Mouse (Mus musculus) lung, embryonic 14.5 days (tissue): ENCODE measurements around the gene Vip. TPM values are rescaled to one million over a fixed set of nuclear protein-coding genes. Genes with fewer than 3 reads are reported as not detected.

ENCODE experiments used
- ATAC-seq: fragments of 200-750 bp; cut with Nextera tagmentation; 2 replicates; pipeline ENCODE4 v1.8.0; 2017; ENCODE audit warnings: mild to moderate bottlenecking, moderate TSS enrichment, moderate library complexity; ENCODE audit not compliant: insufficient read depth
- DNase-seq: peaks from one replicate; pipeline ENCODE4 v3.0.0-alpha.2; 2015
- H3K27ac ChIP-seq: fragments of 300-500 bp; sonication (generic); 2 replicates; pipeline ENCODE4 v1.5.1; 2014; ENCODE audit warnings: low read depth, mild to moderate bottlenecking, moderate library complexity
- H3K27me3 ChIP-seq: fragments of 300-500 bp; sonication (generic); 2 replicates; pipeline ENCODE4 v1.6.1; 2014; ENCODE audit warnings: low read length, control low read depth; ENCODE audit not compliant: insufficient read depth
- H3K36me3 ChIP-seq: fragments of 300-500 bp; sonication (generic); 2 replicates; pipeline ENCODE4 v1.6.1; 2014; ENCODE audit warnings: control low read depth; ENCODE audit not compliant: insufficient read depth
- H3K4me1 ChIP-seq: fragments of 300-500 bp; sonication (generic); 2 replicates; pipeline ENCODE4 v1.6.1; 2014; ENCODE audit warnings: antibody characterized with exemption, control low read depth; ENCODE audit not compliant: insufficient read depth
- H3K4me2 ChIP-seq: fragments of 300-500 bp; sonication (generic); 2 replicates; pipeline ENCODE4 v1.6.1; 2014; ENCODE audit warnings: mild to moderate bottlenecking
- H3K4me3 ChIP-seq: fragments of 300-500 bp; sonication (generic); 2 replicates; pipeline ENCODE4 v1.5.1; 2014; ENCODE audit warnings: low read depth, low read length
- H3K9ac ChIP-seq: fragments of 300-500 bp; sonication (generic); 2 replicates; pipeline ENCODE4 v1.6.1; 2014
- H3K9me3 ChIP-seq: fragments of 300-500 bp; sonication (generic); 2 replicates; pipeline ENCODE4 v1.6.1; 2016; ENCODE audit warnings: low read depth, low read length, control low read depth
- CTCF ChIP-seq: IDR thresholded peaks from 2 replicates; pipeline ENCODE4 v1.5.1; 2016; ENCODE audit warnings: antibody characterized with exemption, low read depth
- WGBS: fragments of 180-500 bp; shearing (Covaris S2); extraction: QIAGEN DNeasy Blood & Tissue Kit; methylation state at CpG from one replicate; pipeline ENCODE4 v1.1.7; 2014; 5-methylcytosine and 5-hydroxymethylcytosine counted together
- polyA plus RNA-seq: library from polyadenylated mRNA; unstranded; fragments of >200 nt; fragmentation: Nextera tagmentation; extraction: Ambion mirVana; gene quantifications from 2 replicates; pipeline ENCODE4 v1.2.1, GENCODE M21; 2014

Vip gene
- polyA plus RNA-seq, 1 experiment from 2014 or later = 0.16 TPM

DNA sequence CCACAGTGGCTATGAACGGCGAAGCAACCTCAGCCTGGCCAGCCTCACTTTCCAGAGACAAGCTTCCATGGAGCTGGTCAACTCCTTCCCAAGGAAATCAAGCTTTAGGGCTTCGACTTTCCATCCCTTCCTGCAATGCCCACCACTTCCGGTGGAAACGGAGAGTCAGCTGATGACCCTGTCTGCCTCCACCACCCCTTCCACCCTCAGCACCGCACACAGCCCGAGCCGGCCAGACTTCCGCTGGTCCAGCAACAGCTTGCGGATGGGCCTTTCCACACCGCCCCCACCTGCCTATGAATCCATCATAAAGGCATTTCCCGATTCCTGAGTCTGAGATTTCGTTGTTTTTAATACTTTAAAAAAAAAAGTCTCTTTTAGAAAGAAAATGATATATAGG is 34.6 kb upstream of the Vip start:
- no peaks in the 10 kb centered on the region for H3K4me1 ChIP-seq
- H3K4me3 ChIP-seq = no peak overlapping the region
- no peaks in the 10 kb centered on the region for H3K27me3 ChIP-seq
- ATAC-seq = no peak
- 80% methylated on average over 13 of the region's 13 CpGs for WGBS
- TF ChIP-seq CTCF = no peak
- H3K36me3 ChIP-seq = no peaks in the 10 kb centered on the region
- DNase-seq = no peak
- H3K9me3 ChIP-seq = no peaks in the 10 kb centered on the region
- no peak overlapping the region for H3K27ac ChIP-seq
- H3K9ac ChIP-seq = no peak overlapping the region
- H3K4me2 ChIP-seq = no peak overlapping the region

DNA sequence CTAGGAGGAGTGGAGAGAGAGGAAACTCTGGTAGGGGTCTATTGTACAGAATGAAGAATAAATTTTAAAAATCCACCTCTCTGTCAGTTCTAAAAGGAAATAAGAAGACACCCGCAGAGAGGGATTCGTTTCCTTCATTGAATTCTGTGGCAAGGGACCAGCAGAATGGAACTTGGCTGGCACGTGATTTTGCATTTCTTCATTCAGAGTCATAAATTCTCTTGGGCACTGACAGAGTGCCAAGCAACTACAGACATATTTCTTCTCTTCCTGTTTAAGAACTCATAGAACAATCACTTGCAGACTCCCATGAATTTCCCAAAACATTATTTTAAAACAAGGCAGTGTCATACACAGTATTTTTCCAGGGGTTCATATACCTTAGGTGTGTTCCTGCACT is 30.1 kb upstream of the Vip start:
- Histone ChIP-seq H3K9me3 (no peaks in the 10 kb centered on the region), H3K36me3 (no peaks in the 10 kb centered on the region), H3K4me1 (no peaks in the 10 kb centered on the region), H3K4me2 (no peak overlapping the region), H3K4me3 (no peak overlapping the region), H3K27me3 (no peaks in the 10 kb centered on the region), H3K27ac (no peak overlapping the region), H3K9ac (no peak overlapping the region)
- DNase-seq (no peak), ATAC-seq (no peak)
- 78% methylated on average over 3 of the region's 3 CpGs for WGBS
- no peak for TF ChIP-seq CTCF

DNA sequence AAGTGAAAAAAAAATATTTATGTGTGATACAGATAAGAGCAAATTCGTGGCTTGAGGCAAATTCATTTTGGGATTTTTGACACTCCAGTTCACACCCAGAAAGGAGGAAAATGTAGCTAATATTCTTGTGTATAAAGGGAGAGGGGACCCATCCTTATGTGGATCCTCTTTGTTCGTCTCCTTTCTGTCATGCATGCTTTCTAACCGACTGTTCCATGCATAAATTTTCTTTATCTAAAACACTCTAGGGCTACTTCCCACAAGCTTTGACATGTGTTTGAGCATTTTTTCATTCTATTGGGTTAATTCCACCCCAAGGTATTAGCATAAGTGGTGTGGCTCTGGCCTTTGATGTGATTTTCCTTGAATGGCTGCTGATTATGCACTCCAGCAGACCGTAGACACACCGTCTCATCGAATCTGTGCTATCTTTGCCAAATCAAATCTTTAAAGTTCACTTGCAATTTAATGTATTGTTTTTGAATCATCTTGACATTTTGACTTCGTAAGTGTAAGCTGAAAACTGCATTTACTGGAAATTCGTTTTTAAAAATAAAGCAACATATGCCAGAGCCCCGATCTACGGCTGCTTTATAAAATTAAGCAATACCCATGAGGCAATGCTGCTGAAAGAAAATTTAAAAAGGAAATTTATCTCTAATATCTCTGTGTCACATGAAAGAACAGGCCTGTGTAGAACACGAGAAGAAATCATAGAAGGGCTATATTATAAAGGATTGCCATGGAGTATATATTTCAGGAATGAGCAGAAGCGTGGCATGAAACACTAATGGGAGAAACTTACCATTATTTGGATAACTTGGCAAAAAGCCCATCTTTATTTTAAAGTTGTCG is 23.6 kb upstream of the Vip start:
- H3K9ac ChIP-seq = no peak overlapping the region
- ATAC-seq = no peak
- H3K36me3 ChIP-seq = no peaks in the 10 kb centered on the region
- 70% methylated on average over 13 of the region's 13 CpGs for WGBS
- no peak overlapping the region for H3K4me2 ChIP-seq
- no peaks in the 10 kb centered on the region for H3K27me3 ChIP-seq
- no peak overlapping the region for H3K27ac ChIP-seq
- no peak for TF ChIP-seq CTCF
- H3K4me3 ChIP-seq = no peak overlapping the region
- DNase-seq = no peak
- H3K9me3 ChIP-seq = no peaks in the 10 kb centered on the region
- H3K4me1 ChIP-seq = no peaks in the 10 kb centered on the region

DNA sequence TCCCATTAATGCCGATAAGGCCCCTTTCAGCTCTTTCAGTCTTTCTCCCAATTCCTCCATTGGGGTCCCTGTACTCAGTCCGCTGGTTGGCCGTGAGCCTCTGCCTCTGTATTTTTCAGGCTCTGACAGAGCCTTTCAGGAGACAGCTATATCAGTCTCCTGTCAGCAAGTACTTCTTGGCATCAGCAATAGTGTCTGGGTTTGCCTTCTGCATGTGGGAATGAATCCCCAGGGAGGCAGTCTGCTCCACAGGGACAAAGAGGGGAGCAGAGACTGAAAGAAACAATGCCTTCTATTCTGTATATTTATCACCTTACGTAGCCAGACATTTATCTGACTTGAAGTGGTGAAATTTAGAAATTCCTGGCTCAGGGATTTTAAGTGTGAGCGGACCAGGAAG is 12.8 kb upstream of the Vip start:
- Histone ChIP-seq H3K9ac (no peak overlapping the region), H3K27ac (no peak overlapping the region), H3K4me2 (no peak overlapping the region), H3K4me1 (no peaks in the 10 kb centered on the region), H3K27me3 (no peaks in the 10 kb centered on the region), H3K36me3 (no peaks in the 10 kb centered on the region), H3K4me3 (no peak overlapping the region), H3K9me3 (no peaks in the 10 kb centered on the region)
- TF ChIP-seq CTCF = no peak
- DNase-seq (no peak), ATAC-seq (no peak)
- WGBS = 67% methylated on average over 5 of the region's 5 CpGs

DNA sequence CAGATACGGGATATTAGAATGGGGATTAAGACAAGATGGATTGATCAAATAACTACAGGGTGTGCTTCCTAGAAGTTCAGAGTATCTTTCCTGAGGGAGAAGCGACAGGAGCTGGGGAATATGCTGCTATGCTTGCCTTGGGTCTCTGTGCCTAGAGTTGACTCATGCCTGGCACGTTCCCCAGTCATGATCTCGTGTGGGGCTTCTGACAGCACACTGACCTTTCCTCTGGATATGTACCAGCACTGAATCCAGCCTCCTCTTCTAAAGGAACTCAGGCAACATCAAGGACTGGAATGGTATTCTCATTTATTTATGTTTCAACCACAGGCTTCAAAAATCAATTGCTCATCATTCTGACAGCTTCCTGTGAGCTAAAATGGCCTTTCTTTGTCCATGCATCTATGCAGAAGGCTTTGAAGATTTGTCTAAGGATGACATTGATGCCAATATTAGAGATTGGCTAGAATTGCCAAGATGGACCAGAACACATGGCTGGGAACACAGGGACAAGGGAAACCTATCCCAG is 5.3 kb upstream of the Vip start:
- Histone ChIP-seq H3K4me1 (no peaks in the 10 kb centered on the region), H3K36me3 (no peaks in the 10 kb centered on the region), H3K27me3 (no peaks in the 10 kb centered on the region), H3K4me2 (no peak overlapping the region), H3K9me3 (no peaks in the 10 kb centered on the region), H3K9ac (no peak overlapping the region), H3K27ac (no peak overlapping the region), H3K4me3 (no peak overlapping the region)
- DNase-seq (no peak), ATAC-seq (no peak)
- no peak for TF ChIP-seq CTCF
- WGBS = 59% methylated on average over 4 of the region's 4 CpGs

DNA sequence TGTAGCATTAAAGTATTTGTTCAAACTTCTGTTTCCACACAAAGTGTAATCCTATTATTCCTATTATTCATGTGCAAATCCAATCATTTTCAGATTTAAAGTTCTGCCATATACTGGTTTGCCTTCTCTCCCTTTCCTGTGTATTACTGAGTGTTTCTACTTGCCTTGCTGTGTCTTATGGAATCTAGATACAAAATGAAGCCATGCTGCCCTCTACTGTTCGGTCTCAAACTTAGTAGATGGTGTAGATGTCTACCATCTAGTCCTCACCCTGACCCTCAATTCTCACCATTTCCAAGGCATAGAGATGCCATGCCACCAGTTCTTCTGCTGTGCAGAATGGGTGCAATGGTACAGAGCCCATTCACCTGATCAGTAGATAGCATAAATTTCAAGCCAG is 4.7 kb upstream of the Vip start:
- no peaks in the 10 kb centered on the region for H3K4me1 ChIP-seq

DNA sequence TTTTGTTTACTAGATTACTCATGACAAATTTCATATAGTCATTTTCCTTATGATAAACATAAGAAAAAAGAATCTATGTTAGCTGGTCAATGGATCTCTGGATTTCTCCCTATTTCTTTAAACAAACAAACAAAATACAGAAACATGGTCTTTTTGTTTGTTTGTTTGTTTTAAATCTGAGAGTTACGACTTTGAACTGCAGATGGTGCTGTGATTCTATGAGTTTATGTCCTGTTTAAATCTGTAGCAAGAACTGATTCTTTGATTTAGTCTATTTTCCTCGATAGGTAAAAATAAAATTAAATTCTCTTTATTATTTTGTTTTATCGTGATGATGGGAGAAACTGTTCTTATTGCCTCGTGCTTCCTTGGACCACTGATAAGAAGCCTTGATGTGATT is 1.7 kb upstream of the Vip start:
- Histone ChIP-seq H3K4me3 (no peak overlapping the region), H3K36me3 (no peaks in the 10 kb centered on the region), H3K27me3 (no peaks in the 10 kb centered on the region), H3K4me1 (no peaks in the 10 kb centered on the region), H3K27ac (no peak overlapping the region), H3K9ac (no peak overlapping the region), H3K9me3 (no peaks in the 10 kb centered on the region), H3K4me2 (no peak overlapping the region)
- no peak for ATAC-seq
- TF ChIP-seq CTCF = no peak
- no peak for DNase-seq
- WGBS = 65% methylated on average over 4 of the region's 4 CpGs

More for the DNA sequence above, 4.7 kb upstream of the Vip start:
- Histone ChIP-seq H3K9me3 (no peaks in the 10 kb centered on the region), H3K4me2 (no peak overlapping the region), H3K27me3 (no peaks in the 10 kb centered on the region), H3K27ac (no peak overlapping the region), H3K9ac (no peak overlapping the region), H3K4me3 (no peak overlapping the region), H3K36me3 (no peaks in the 10 kb centered on the region)
- ATAC-seq (no peak), DNase-seq (peak; percentile 67)
- 28% methylated on average over 1 of the region's 1 CpGs for WGBS
- peak; percentile 47 for TF ChIP-seq CTCF
